Mouse (Mus musculus): ENCODE data around the gene Prkn.

DNA sequence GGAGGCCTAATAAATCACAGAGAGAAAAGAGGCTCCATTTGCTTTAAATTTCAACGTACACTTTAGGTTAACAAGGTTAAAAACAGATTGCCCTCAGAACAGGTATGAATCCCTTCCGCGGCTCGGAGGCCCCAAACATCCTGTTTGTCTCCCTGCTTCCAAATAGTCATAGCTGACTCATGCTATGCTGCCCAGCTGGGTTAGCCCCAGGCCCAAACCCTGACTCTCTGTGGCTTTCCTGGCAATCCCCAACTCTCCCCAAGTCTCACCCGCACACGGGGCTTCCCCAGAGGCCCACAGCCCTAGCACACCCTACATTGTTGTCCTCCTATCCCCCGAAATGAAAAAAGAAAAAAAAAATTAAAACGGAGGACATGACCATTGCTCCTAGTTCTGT, 1110.0 kb downstream of the Prkn start:
- TF ChIP-seq CTCF (IDR thresholded peaks at IDR 0.05; ENCODE audit: low read depth) (no peak), EP300 (optimal IDR thresholded peaks at IDR 0.05) (no peak)
